Mouse (Mus musculus): ENCODE results near the gene Edc3.
A peak's percentile ranks its signal among the peaks of the same experiment; 100 is the strongest.

The Edc3 gene

GRCm38 (mm10) chr9:57708068-57708719, at the start of gene Edc3:
Edc3 (plus strand) TSS chr9:57708540.
- peak; percentile 82 for DNase-seq (ENCODE audit: low spot score)

DNA sequence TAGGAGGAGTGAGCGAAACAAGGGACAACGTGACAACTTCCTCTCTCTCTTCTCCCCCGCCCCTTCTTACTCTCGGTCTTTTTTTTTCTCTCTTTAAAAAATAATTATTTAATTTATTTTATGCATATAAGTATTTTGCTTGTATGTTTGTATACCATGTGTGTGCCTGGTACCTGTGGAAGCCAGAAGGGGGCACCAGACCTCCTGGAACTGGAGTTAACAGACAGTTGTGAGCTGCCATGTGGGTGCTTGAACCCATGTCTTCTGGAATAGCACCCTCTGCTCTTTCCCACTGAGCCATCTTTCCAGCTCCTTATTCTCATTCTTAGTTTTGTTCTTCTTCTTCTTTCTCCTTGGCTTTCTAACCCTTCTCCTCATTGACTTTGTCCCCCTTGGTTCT, 49.4 kb upstream of the Edc3 start:
- no peak for DNase-seq (ENCODE audit: low spot score)

GRCm38 (mm10) chr9:57659774-57660173, 48.6 kb upstream of the Edc3 start:
- DNase-seq (ENCODE audit: low spot score) = peak; percentile 81

- no peak for DNase-seq (ENCODE audit: low spot score)
These were observed 47.8 kb upstream of the Edc3 start for GRCm38 (mm10) chr9:57660501-57660900.

DNA sequence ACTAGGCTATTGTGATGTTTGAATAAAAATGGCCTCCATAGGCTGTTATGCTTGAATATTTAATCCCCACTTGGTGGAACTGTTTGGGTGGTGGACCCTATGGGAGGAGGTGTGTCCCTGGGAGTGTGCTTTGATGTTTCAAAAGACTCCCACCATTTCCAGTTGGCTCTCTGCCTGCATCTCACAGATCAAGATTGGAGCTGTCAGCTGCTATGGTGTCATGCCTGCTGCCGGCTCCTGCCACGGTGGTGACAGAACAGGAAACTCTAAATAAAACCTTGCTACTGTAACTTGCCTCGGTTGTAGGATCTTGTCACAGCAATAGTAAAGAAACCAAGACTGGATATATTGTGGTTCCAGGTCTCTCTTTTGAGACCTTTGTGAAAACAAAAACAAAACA, 46.8 kb upstream of the Edc3 start:
- DNase-seq (ENCODE audit: low spot score) = no peak

GRCm38 (mm10) chr9:57664616-57665015, 43.7 kb upstream of the Edc3 start:
- no peak for DNase-seq (ENCODE audit: low spot score)

- DNase-seq (ENCODE audit: low spot score) = no peak
These were observed 41.8 kb upstream of the Edc3 start for GRCm38 (mm10) chr9:57666536-57666935.

DNA sequence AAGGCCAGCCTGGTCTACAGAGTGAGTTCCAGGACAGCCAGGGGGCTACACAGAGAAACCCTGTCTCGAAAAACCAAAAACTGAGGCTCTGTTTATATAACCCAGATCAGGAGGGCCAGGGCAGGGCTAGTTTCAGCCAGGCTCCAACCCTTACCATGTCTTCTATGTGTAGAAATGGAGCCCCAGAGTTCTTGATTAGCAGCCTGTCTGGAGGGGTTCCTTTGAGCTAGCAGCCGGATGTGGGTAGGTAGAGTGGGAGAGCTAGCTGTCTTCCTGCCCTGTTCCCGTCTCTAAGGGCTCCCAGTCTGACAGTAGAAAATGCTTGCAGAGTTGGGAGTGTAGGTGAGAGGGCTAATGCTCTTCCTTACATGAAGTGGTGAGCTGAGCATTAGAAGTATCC, 41.2 kb upstream of the Edc3 start:
- DNase-seq (ENCODE audit: low spot score) = no peak

DNA sequence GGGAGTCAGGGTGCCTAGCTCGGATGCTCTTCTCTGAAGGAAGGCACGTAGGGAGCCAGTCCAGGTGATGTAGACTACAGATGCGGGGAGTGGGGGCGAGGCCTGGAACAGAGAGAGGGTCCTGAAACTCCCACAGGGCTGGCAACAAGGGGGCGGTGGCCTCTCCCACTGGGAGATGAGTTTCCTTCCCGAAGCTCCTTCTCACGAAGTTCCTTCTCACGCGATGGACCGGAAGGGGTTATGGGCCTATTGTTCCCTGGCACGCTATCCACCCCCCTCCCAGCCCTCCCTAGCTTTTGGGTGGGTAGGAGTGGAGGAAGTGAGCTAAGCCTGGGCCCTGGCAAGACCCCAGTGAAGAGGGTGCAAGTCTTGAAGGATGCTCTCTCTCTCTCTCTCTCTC, 40.5 kb upstream of the Edc3 start:
- no peak for DNase-seq (ENCODE audit: low spot score)

DNA sequence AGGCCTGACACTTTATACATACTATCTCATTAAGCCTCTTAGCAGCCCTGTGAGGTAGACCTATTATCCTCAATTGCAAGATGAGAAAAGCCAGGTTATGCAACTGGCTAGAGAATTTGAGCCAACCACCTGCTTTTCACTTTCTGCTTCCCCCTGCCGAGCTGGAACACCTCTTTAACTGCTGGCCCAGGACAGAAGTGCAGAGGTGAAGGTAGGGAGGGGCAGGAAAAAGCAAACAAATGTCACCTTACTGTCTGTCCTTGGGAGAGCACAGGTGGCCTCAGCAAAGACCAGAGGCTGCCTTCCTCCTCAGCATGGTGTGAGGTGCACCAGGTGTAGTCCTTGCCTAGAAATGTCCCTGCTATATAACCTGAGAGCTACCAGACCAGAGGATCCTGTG, 40.1 kb upstream of the Edc3 start:
- DNase-seq (ENCODE audit: low spot score) = no peak

- no peak for DNase-seq (ENCODE audit: low spot score)
These were observed 38.8 kb upstream of the Edc3 start for GRCm38 (mm10) chr9:57669566-57669965.

GRCm38 (mm10) chr9:57671037-57671436, 37.3 kb upstream of the Edc3 start:
- DNase-seq (ENCODE audit: low spot score) = no peak

GRCm38 (mm10) chr9:57671500-57671899, 36.8 kb upstream of the Edc3 start:
- no peak for DNase-seq (ENCODE audit: low spot score)

- no peak for DNase-seq (ENCODE audit: low spot score)
These were observed 26.9 kb upstream of the Edc3 start for GRCm38 (mm10) chr9:57681411-57681810.

DNA sequence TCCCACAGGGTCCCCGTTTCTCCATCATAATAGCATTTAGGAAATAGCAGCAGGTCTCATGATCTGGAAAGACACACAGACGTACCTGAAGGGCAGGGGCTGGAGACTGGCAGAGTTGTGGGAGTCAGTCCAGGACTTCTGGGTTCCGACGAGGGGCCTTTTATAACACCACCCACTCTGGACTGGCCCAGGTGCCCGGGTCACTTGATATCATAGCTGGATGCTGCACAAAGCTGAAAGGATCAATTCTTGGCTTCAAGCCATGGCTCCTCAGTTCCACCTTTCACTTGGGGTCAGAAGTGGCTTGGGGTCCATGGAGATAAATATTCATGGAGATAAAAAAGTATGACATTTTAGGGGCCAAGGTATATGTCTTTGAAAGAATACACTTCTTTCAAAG, 24.8 kb upstream of the Edc3 start, which contains the start of gene Cyp1a2:
Gene Cyp1a2, minus strand, starts transcription at position 184 of the 400 bp plus-strand sequence.
- DNase-seq (ENCODE audit: low spot score) = no peak

DNA sequence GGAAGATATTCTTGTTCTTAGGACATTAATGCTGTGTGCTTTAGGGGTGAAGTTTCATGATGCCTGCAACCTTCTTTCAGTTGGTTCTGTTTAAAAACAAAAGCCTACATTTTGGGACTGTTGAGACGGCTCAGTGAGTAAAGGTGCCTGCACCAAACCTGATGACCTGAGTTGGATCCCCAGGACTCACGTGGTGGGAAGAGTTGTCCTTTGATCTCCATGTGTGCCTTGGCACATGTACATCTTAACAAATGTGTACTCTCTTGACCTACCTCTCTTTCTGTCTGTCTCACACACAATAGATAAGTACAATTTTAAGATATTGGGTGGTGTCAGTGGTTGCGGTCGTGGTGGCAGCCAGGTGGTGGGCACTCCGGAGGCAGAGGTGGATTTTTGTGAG, 22.3 kb upstream of the Edc3 start:
- no peak for DNase-seq (ENCODE audit: low spot score)

DNA sequence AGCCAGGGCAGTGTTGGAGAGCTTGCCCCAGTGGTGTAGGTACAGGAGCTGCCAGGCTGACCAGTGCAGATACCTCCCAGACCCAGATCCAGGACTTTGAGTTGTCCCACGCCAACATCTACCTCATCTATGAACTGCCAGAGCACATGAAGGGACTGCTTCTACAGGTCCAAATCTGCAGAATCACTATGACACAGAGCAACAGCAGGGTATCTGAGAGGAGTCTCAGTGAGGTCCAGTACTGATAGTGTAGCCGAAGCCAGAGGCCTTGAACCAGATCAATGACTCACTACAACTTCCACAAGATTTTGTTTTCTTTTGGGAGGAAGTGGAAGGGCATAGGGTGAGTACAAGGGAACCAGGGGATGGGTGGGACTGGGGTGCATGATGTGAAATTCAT, 20.6 kb upstream of the Edc3 start, which contains the start of gene Cyp1a1:
Gene Cyp1a1, plus strand, starts transcription at position 178 of the 400 bp plus-strand sequence.
- no peak for DNase-seq (ENCODE audit: low spot score)

DNA sequence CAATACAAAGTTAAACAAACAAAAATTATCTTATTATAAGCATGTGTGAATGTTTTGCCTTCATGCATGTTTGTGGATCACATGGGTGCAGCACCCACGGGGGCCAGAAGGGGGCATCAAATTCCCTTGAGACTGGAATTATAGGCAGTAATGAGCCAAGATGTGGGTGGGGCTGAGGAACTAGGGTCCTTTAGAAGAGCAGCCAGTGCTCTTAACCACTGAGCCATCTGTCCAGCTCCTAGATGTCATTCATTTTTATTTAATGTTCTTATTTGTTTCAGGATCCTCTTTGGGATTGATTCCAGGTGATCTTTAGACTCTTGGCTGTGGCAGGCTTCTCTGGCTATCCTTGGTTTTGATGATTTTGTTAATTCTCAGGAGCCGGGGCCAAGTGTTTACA, 20.2 kb upstream of the Edc3 start:
- DNase-seq (ENCODE audit: low spot score) = no peak

- no peak for DNase-seq (ENCODE audit: low spot score)
These were observed 19.7 kb upstream of the Edc3 start for GRCm38 (mm10) chr9:57688606-57689005.

- no peak for DNase-seq (ENCODE audit: low spot score)
These were observed 14.2 kb upstream of the Edc3 start for GRCm38 (mm10) chr9:57694108-57694507.

DNA sequence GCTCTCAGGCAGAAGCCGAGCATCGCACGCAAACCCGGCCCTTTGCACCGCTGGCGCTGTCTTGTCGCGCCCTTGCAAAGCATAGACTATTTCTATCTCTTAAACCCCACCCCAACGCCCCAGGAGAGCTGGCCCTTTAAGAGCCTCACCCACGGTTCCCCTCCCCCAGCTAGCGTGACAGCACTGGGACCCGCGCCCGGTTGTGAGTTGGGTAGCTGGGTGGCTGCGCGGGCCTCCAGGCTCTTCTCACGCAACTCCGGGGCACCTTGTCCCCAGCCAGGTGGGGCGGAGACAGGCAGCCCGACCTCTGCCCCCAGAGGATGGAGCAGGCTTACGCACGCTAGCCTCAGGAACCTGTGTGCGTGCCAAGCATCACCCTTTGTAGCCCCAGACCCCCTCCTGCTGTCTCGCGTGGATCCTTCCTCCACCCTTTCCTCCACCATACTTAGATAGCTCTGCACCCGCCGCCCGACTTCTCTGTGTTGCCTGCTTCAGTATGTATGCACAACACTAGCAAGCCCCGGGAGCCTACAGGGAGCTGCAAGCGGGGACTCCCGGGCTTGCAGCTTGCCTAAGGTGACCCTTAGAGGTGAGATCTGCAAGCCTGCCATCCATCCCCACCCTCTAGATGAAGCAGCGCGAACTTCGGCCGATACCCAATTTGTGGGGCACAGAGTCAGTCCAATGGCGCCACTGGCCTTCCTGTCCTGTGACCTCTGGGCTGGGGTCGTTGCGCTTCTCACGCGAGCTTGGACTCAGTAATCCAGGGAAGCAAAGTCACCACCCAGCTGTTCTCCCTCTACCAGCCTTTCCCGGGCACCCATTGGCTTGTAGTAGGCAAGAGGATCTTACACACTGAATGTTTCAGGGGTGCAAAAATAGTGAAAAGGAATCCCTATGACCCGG, 11.7 kb upstream of the Edc3 start:
- peak; percentile 18 for DNase-seq (ENCODE audit: low spot score)

GRCm38 (mm10) chr9:57697380-57697779, 11.0 kb upstream of the Edc3 start:
- DNase-seq (ENCODE audit: low spot score) = no peak

- peak; percentile 48 for DNase-seq (ENCODE audit: low spot score)
These were observed 9.7 kb upstream of the Edc3 start for GRCm38 (mm10) chr9:57698466-57699150.

All from MN1 (cell line).